Mouse (Mus musculus) limb, embryonic 14.5 days (tissue): ENCODE measurements around the gene Krt19. TPM values are rescaled to one million over a fixed set of nuclear protein-coding genes. Genes with fewer than 3 reads are reported as not detected.

Experiments
- ATAC-seq: fragments of 200-750 bp; cut with Nextera tagmentation; 2 replicates; pipeline ENCODE4 v1.8.0; 2017; ENCODE audit warnings: low read depth, moderate number of reproducible peaks, moderate TSS enrichment; ENCODE audit not compliant: low FRiP score
- DNase-seq: peaks from one replicate; pipeline ENCODE4 v3.0.0-alpha.2; 2015; ENCODE audit warnings: low spot score
- H3K27ac ChIP-seq: fragments of 300-500 bp; sonication (generic); replicated peaks from 2 replicates; pipeline ENCODE4 v1.5.1; 2014; ENCODE audit warnings: low read depth, mild to moderate bottlenecking, low read length, moderate library complexity, mixed read lengths
- H3K27me3 ChIP-seq: fragments of 300-500 bp; sonication (generic); 2 replicates; pipeline ENCODE4 v1.6.1; 2014; ENCODE audit warnings: low read length, mixed read lengths; ENCODE audit not compliant: control insufficient read depth, insufficient read depth
- H3K36me3 ChIP-seq: fragments of 300-500 bp; sonication (generic); 2 replicates; pipeline ENCODE4 v1.6.1; 2014; ENCODE audit warnings: mild to moderate bottlenecking, low read length, moderate library complexity, mixed read lengths; ENCODE audit not compliant: control insufficient read depth, insufficient read depth
- H3K4me1 ChIP-seq: fragments of 300-500 bp; sonication (generic); 2 replicates; pipeline ENCODE4 v1.6.1; 2014; ENCODE audit warnings: antibody characterized with exemption, low read length, mixed read lengths; ENCODE audit not compliant: control insufficient read depth, insufficient read depth
- H3K4me2 ChIP-seq: fragments of 300-500 bp; sonication (generic); replicated peaks from 2 replicates; pipeline ENCODE4 v1.6.1; 2014; ENCODE audit warnings: low read depth, mild to moderate bottlenecking, low read length, moderate library complexity; ENCODE audit not compliant: severe bottlenecking
- H3K4me3 ChIP-seq: fragments of 300-500 bp; sonication (generic); replicated peaks from 2 replicates; pipeline ENCODE4 v1.5.1; 2014; ENCODE audit warnings: low read length
- H3K9ac ChIP-seq: fragments of 300-500 bp; sonication (generic); 2 replicates; pipeline ENCODE4 v1.6.1; 2014; ENCODE audit warnings: mild to moderate bottlenecking, low read depth, low read length, moderate library complexity; ENCODE audit not compliant: severe bottlenecking
- H3K9me3 ChIP-seq: fragments of 300-500 bp; sonication (generic); 2 replicates; pipeline ENCODE4 v1.6.1; 2016; ENCODE audit warnings: low read length; ENCODE audit not compliant: control insufficient read depth
- POLR2A ChIP-seq: fragments of 200-500 bp; IDR thresholded peaks from 2 replicates; pipeline ENCODE4 v1.8.0; 2012; ENCODE audit warnings: inconsistent platforms, mild to moderate bottlenecking, moderate library complexity, borderline replicate concordance; ENCODE audit not compliant: insufficient read depth, insufficient read length; ENCODE audit errors: extremely low read depth
- WGBS: fragments of 180-500 bp; shearing (Covaris S2); extraction: QIAGEN DNeasy Blood & Tissue Kit; methylation state at CpG from one replicate; pipeline ENCODE4 v1.1.7; 2014; 5-methylcytosine and 5-hydroxymethylcytosine counted together
- polyA plus RNA-seq, 2 experiments: library from polyadenylated mRNA; depleted of rRNA in 1 of 2; stranded (reverse) in 1 of 2; unstranded in 1 of 2; fragments of >200 nt; fragmentation: Nextera tagmentation in 1 of 2; extraction: Ambion mirVana in 1 of 2; gene quantifications; 2 replicates each; pipeline versions ENCODE4 v1.2.1 to v1.2.3; 2012 to 2014

Krt19 gene
- polyA plus RNA-seq, 2 experiments: 74.0 to 105 TPM

DNA sequence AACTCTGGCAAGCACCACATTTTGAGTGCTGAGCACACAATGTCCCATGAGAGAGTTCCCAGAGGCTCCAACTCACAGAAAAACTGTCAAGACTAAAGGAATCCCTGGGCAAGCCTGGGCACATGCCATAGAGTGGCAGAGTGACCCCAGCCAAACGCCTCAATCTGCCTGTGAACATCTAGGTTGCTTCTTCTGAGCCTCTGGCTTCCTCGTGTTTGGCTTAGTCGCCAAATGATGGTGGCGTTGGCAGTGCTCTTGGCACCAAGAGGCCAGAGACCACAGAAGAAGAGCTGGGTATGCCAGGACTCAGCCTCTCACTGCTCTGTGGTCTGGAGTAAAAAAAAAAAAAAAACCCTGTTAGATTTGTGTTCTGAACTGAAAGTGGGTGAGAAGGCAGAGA lies 48.1 kb downstream of the Krt19 start:
- 80% methylated on average over 4 of the region's 4 CpGs for WGBS
- Histone ChIP-seq H3K27ac (no peak overlapping the region), H3K4me3 (no peak overlapping the region), H3K9me3 (no peaks in the 10 kb centered on the region), H3K27me3 (no peaks in the 10 kb centered on the region), H3K9ac (no peak overlapping the region), H3K36me3 (no peaks in the 10 kb centered on the region), H3K4me1 (0 out of 2 replicates have a peak, but pooled peaks cover 3% of the 10 kb centered on the region), H3K4me2 (no peak overlapping the region)
- no peak for ATAC-seq
- no peak for TF ChIP-seq POLR2A
- DNase-seq: no peak

DNA sequence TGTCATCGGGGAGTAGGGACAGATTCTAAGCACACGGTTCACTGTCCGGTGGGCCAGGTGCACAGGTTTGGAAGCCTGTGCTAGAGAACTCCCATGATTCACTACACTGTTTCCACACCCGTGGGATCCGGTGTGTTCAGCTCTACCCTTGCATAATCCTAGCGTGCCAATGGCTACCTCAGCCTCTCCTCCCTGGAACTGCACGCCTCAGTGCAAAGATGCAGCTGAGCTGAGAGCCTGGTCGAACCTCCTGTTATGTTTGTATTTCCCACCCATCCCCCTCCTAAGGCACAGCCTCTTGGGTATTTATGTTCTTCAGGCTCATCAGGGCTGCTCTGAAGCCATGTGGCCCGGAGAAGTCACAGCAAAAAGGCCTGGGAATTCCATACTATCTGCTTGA lies 50.6 kb downstream of the Krt19 start:
- DNase-seq (no peak), ATAC-seq (no peak)
- H3K9ac ChIP-seq: no peak overlapping the region
- H3K36me3 ChIP-seq: no peaks in the 10 kb centered on the region
- no peaks in the 10 kb centered on the region for H3K27me3 ChIP-seq
- H3K4me2 ChIP-seq: no peak overlapping the region
- 0 out of 2 replicates have a peak, but pooled peaks cover 3% of the 10 kb centered on the region for H3K4me1 ChIP-seq
- WGBS: 77% methylated on average over 9 of the region's 9 CpGs
- TF ChIP-seq POLR2A: no peak
- H3K27ac ChIP-seq: no peak overlapping the region
- no peaks in the 10 kb centered on the region for H3K9me3 ChIP-seq
- no peak overlapping the region for H3K4me3 ChIP-seq

- no peaks in the 10 kb centered on the region for H3K36me3 ChIP-seq
Measured at GRCm38 (mm10) chr11:100096141-100096540, 52.3 kb downstream of the Krt19 start, which contains the start of gene Krt35. Gene Krt35, minus strand, starts transcription at chr11:100096241.

More at GRCm38 (mm10) chr11:100096141-100096540, 52.3 kb downstream of the Krt19 start, which contains the start of gene Krt35:
- H3K9ac ChIP-seq: no peak within 1 kb of the TSS
- 21% methylated on average over 9 of the region's 9 CpGs for WGBS
- 0 out of 2 replicates have a peak, but pooled peaks cover 3% of the 10 kb centered on the region for H3K4me1 ChIP-seq
- H3K4me3 ChIP-seq: no peak within 1 kb of the TSS
- H3K4me2 ChIP-seq: no peak within 1 kb of the TSS
- H3K9me3 ChIP-seq: no peaks in the 10 kb centered on the region
- TF ChIP-seq POLR2A: no peak
- no peak within 1 kb of the TSS for H3K27ac ChIP-seq
- DNase-seq (no peak), ATAC-seq (no peak)
- H3K27me3 ChIP-seq: no peaks in the 10 kb centered on the region

Other genes with a start within 250 kb of the Krt19 start
- not detected in 2 replicates for gene Krtap31-1, start 240.7 kb downstream of the Krt19 start, polyA plus RNA-seq (2012; rRNA removed)
- not detected in 2 replicates for gene Krtap31-1, start 240.7 kb downstream of the Krt19 start, polyA plus RNA-seq (2014; fragmentation: Nextera tagmentation; extraction: Ambion mirVana)
- gene Gm11565, start 233.9 kb downstream of the Krt19 start, polyA plus RNA-seq (2012; rRNA removed): not detected in 2 replicates
- gene Gm11565, start 233.9 kb downstream of the Krt19 start, polyA plus RNA-seq (2014; fragmentation: Nextera tagmentation; extraction: Ambion mirVana): not detected in 2 replicates
- gene Krtap31-2, start 212.4 kb downstream of the Krt19 start, polyA plus RNA-seq (2012; rRNA removed): not detected in 2 replicates
- gene Krtap31-2, start 212.4 kb downstream of the Krt19 start, polyA plus RNA-seq (2014; fragmentation: Nextera tagmentation; extraction: Ambion mirVana): not detected in 2 replicates
- gene Krtap9-5, start 200.2 kb downstream of the Krt19 start, polyA plus RNA-seq (2012; rRNA removed): not detected in 2 replicates
- not detected in 2 replicates for gene Krtap9-5, start 200.2 kb downstream of the Krt19 start, polyA plus RNA-seq (2014; fragmentation: Nextera tagmentation; extraction: Ambion mirVana)
- gene Krtap29-1, start 169.6 kb downstream of the Krt19 start, polyA plus RNA-seq (2012; rRNA removed): 0.09 TPM in 1 of 2 replicates, not detected in the other
- not detected in 2 replicates for gene Krtap29-1, start 169.6 kb downstream of the Krt19 start, polyA plus RNA-seq (2014; fragmentation: Nextera tagmentation; extraction: Ambion mirVana)
- gene Krtap16-1, start 162.1 kb downstream of the Krt19 start, polyA plus RNA-seq (2012; rRNA removed): not detected in 2 replicates
- gene Krtap16-1, start 162.1 kb downstream of the Krt19 start, polyA plus RNA-seq (2014; fragmentation: Nextera tagmentation; extraction: Ambion mirVana): 0.19 TPM in 1 of 2 replicates, not detected in the other
- gene Krtap17-1, start 154.7 kb downstream of the Krt19 start, polyA plus RNA-seq (2012; rRNA removed): 0.09 and 0.19 TPM in 2 replicates
- 0.37 TPM in 1 of 2 replicates, not detected in the other for gene Krtap17-1, start 154.7 kb downstream of the Krt19 start, polyA plus RNA-seq (2014; fragmentation: Nextera tagmentation; extraction: Ambion mirVana)
- 0.08 TPM in 1 of 2 replicates, not detected in the other for gene Krt33a, start 132.5 kb downstream of the Krt19 start, polyA plus RNA-seq (2012; rRNA removed)
- gene Krt33a, start 132.5 kb downstream of the Krt19 start, polyA plus RNA-seq (2014; fragmentation: Nextera tagmentation; extraction: Ambion mirVana): 0.15 and 0.29 TPM in 2 replicates
- 0.31 and 0.41 TPM in 2 replicates for gene Krt33b, start 118.8 kb downstream of the Krt19 start, polyA plus RNA-seq (2012; rRNA removed)
- gene Krt33b, start 118.8 kb downstream of the Krt19 start, polyA plus RNA-seq (2014; fragmentation: Nextera tagmentation; extraction: Ambion mirVana): 0.17 and 0.54 TPM in 2 replicates
- not detected in 2 replicates for gene Krt34, start 107.1 kb downstream of the Krt19 start, polyA plus RNA-seq (2012; rRNA removed)
- gene Krt34, start 107.1 kb downstream of the Krt19 start, polyA plus RNA-seq (2014; fragmentation: Nextera tagmentation; extraction: Ambion mirVana): 0.11 TPM in 1 of 2 replicates, not detected in the other
- gene Krt31, start 98.1 kb downstream of the Krt19 start, polyA plus RNA-seq (2012; rRNA removed): 0.04 and 0.13 TPM in 2 replicates
- gene Krt31, start 98.1 kb downstream of the Krt19 start, polyA plus RNA-seq (2014; fragmentation: Nextera tagmentation; extraction: Ambion mirVana): 0.26 TPM in 1 of 2 replicates, not detected in the other
- gene Krt32, start 60.4 kb downstream of the Krt19 start, polyA plus RNA-seq (2012; rRNA removed): 0.10 TPM in 1 of 2 replicates, not detected in the other
- gene Krt32, start 60.4 kb downstream of the Krt19 start, polyA plus RNA-seq (2014; fragmentation: Nextera tagmentation; extraction: Ambion mirVana): 0.40 TPM in 1 of 2 replicates, not detected in the other
- gene Krt35, start 52.4 kb downstream of the Krt19 start, polyA plus RNA-seq (2012; rRNA removed): 1.7 and 2.9 TPM in 2 replicates
- 7.0 and 7.2 TPM in 2 replicates for gene Krt35, start 52.4 kb downstream of the Krt19 start, polyA plus RNA-seq (2014; fragmentation: Nextera tagmentation; extraction: Ambion mirVana)
- gene Krt36, start 43.0 kb downstream of the Krt19 start, polyA plus RNA-seq (2012; rRNA removed): 0.36 and 1.1 TPM in 2 replicates
- gene Krt36, start 43.0 kb downstream of the Krt19 start, polyA plus RNA-seq (2014; fragmentation: Nextera tagmentation; extraction: Ambion mirVana): 2.9 and 5.9 TPM in 2 replicates
- 0.15 and 0.62 TPM in 2 replicates for gene Krt13, start 27.1 kb downstream of the Krt19 start, polyA plus RNA-seq (2012; rRNA removed)
- 0.54 and 1.7 TPM in 2 replicates for gene Krt13, start 27.1 kb downstream of the Krt19 start, polyA plus RNA-seq (2014; fragmentation: Nextera tagmentation; extraction: Ambion mirVana)
- 113 and 213 TPM in 2 replicates for gene Krt15, start 12.7 kb downstream of the Krt19 start, polyA plus RNA-seq (2012; rRNA removed)
- gene Krt15, start 12.7 kb downstream of the Krt19 start, polyA plus RNA-seq (2014; fragmentation: Nextera tagmentation; extraction: Ambion mirVana): 168 and 205 TPM in 2 replicates
- 0.24 and 0.39 TPM in 2 replicates for gene Krt9, start 44.6 kb upstream of the Krt19 start, polyA plus RNA-seq (2012; rRNA removed)
- not detected in 2 replicates for gene Krt9, start 44.6 kb upstream of the Krt19 start, polyA plus RNA-seq (2014; fragmentation: Nextera tagmentation; extraction: Ambion mirVana)
- gene Krt14, start 58.9 kb upstream of the Krt19 start, polyA plus RNA-seq (2012; rRNA removed): 238 and 293 TPM in 2 replicates
- 480 and 495 TPM in 2 replicates for gene Krt14, start 58.9 kb upstream of the Krt19 start, polyA plus RNA-seq (2014; fragmentation: Nextera tagmentation; extraction: Ambion mirVana)
- 0.24 and 0.26 TPM in 2 replicates for gene Krt16, start 100.2 kb upstream of the Krt19 start, polyA plus RNA-seq (2012; rRNA removed)
- 0.29 and 0.61 TPM in 2 replicates for gene Krt16, start 100.2 kb upstream of the Krt19 start, polyA plus RNA-seq (2014; fragmentation: Nextera tagmentation; extraction: Ambion mirVana)
- gene Krt17, start 112.4 kb upstream of the Krt19 start, polyA plus RNA-seq (2012; rRNA removed): 22.1 and 28.1 TPM in 2 replicates
- 75.5 and 78.5 TPM in 2 replicates for gene Krt17, start 112.4 kb upstream of the Krt19 start, polyA plus RNA-seq (2014; fragmentation: Nextera tagmentation; extraction: Ambion mirVana)
- 0.06 and 0.08 TPM in 2 replicates for gene Krt42, start 121.2 kb upstream of the Krt19 start, polyA plus RNA-seq (2012; rRNA removed)
- not detected in 2 replicates for gene Krt42, start 121.2 kb upstream of the Krt19 start, polyA plus RNA-seq (2014; fragmentation: Nextera tagmentation; extraction: Ambion mirVana)
- gene Eif1, start 171.2 kb upstream of the Krt19 start, polyA plus RNA-seq (2012; rRNA removed): 229 and 342 TPM in 2 replicates
- gene Eif1, start 171.2 kb upstream of the Krt19 start, polyA plus RNA-seq (2014; fragmentation: Nextera tagmentation; extraction: Ambion mirVana): 1,852 and 1,886 TPM in 2 replicates
- 0.36 and 0.74 TPM in 2 replicates for gene Gast, start 185.7 kb upstream of the Krt19 start, polyA plus RNA-seq (2012; rRNA removed)
- gene Gast, start 185.7 kb upstream of the Krt19 start, polyA plus RNA-seq (2014; fragmentation: Nextera tagmentation; extraction: Ambion mirVana): 0.47 and 0.50 TPM in 2 replicates
- gene Hap1, start 207.5 kb upstream of the Krt19 start, polyA plus RNA-seq (2012; rRNA removed): 3.8 and 4.4 TPM in 2 replicates
- gene Hap1, start 207.5 kb upstream of the Krt19 start, polyA plus RNA-seq (2014; fragmentation: Nextera tagmentation; extraction: Ambion mirVana): 1.4 and 1.6 TPM in 2 replicates
- 111 and 123 TPM in 2 replicates for gene Jup, start 249.1 kb upstream of the Krt19 start, polyA plus RNA-seq (2012; rRNA removed)
- 145 and 159 TPM in 2 replicates for gene Jup, start 249.1 kb upstream of the Krt19 start, polyA plus RNA-seq (2014; fragmentation: Nextera tagmentation; extraction: Ambion mirVana)